Mouse (Mus musculus) left cerebral cortex, postnatal 36 days (tissue): ENCODE measurements around the gene Igsf9b. TPM values are rescaled to one million over a fixed set of nuclear protein-coding genes. Genes with fewer than 3 reads are reported as not detected.

Experiments used
- DNase-seq, 2 experiments: peaks; one replicate each; pipeline ENCODE4 v3.0.0; 2021 to 2022; ENCODE audit warnings: low spot score in 2 of 2, mixed read lengths in 1 of 2
- intact Hi-C: fragments of 180-260 bp; cut with DNase I; formaldehyde crosslinking; loops from one replicate; pipeline ENCODE4 v1.15.1; 2025
- total RNA-seq, 2 experiments: library from RNA; stranded (reverse); gene quantifications; 2 replicates each; pipeline ENCODE4 v1.2.3; 2021

Igsf9b gene
- total RNA-seq, 2 experiments from 2014 or later: 49.8 to 69.8 TPM

- intact Hi-C loops: loop anchor here (1.0 kb wide), 1 partner anchor 79 kb away; no protein-coding TSS in a partner anchor
- DNase-seq: peak in 1 of 2 experiments; percentile 45
Observed at GRCm38 (mm10) chr9:27287419-27287818, 11.6 kb upstream of the Igsf9b start.

- no peak for DNase-seq
- intact Hi-C loops: no loop called here
Observed at GRCm38 (mm10) chr9:27288442-27288841, 10.6 kb upstream of the Igsf9b start.

- intact Hi-C loops: no loop called here
- no peak for DNase-seq
Observed at GRCm38 (mm10) chr9:27289543-27290308, 9.3 kb upstream of the Igsf9b start.

GRCm38 (mm10) chr9:27294380-27294779 is 4.6 kb upstream of the Igsf9b start:
- intact Hi-C loops: no loop called here
- no peak for DNase-seq

- peak in 1 of 2 experiments; percentile 62 for DNase-seq
- intact Hi-C loops: loop anchor here (5.0 kb wide), 1 partner anchor 107 kb away; no protein-coding TSS in a partner anchor
Observed at GRCm38 (mm10) chr9:27299286-27300187, 533 bp downstream of the Igsf9b start.

GRCm38 (mm10) chr9:27300188-27300691 is 1.2 kb downstream of the Igsf9b start:
- DNase-seq: peak in 1 of 2 experiments; percentile 49
- intact Hi-C loops: no loop called here

GRCm38 (mm10) chr9:27300698-27301097 is 1.7 kb downstream of the Igsf9b start:
- intact Hi-C loops: no loop called here

GRCm38 (mm10) chr9:27301486-27301885 is 2.5 kb downstream of the Igsf9b start:
- intact Hi-C loops: no loop called here
- DNase-seq: peak in 1 of 2 experiments; percentile 18

More at GRCm38 (mm10) chr9:27300698-27301097, 1.7 kb downstream of the Igsf9b start:
- peak in 1 of 2 experiments; percentile 25 for DNase-seq

- peak in 1 of 2 experiments; percentile 57 for DNase-seq
- intact Hi-C loops: no loop called here
Observed at GRCm38 (mm10) chr9:27302291-27302690, 3.3 kb downstream of the Igsf9b start.

- peak in 1 of 2 experiments; percentile 25 for DNase-seq
- intact Hi-C loops: no loop called here
Observed at GRCm38 (mm10) chr9:27303571-27304484, 4.8 kb downstream of the Igsf9b start.

GRCm38 (mm10) chr9:27304485-27305102 is 5.6 kb downstream of the Igsf9b start:
- intact Hi-C loops: no loop called here
- peak in 1 of 2 experiments; percentile 57 for DNase-seq

GRCm38 (mm10) chr9:27305502-27305901 is 6.5 kb downstream of the Igsf9b start:
- DNase-seq: no peak
- intact Hi-C loops: no loop called here

- intact Hi-C loops: no loop called here
- DNase-seq: no peak
Observed at GRCm38 (mm10) chr9:27306642-27307041, 7.6 kb downstream of the Igsf9b start.

GRCm38 (mm10) chr9:27307265-27307664 is 8.3 kb downstream of the Igsf9b start:
- DNase-seq: peak in 1 of 2 experiments; percentile 66
- intact Hi-C loops: no loop called here

GRCm38 (mm10) chr9:27308045-27308444 is 9.0 kb downstream of the Igsf9b start:
- intact Hi-C loops: no loop called here
- DNase-seq: no peak

- intact Hi-C loops: no loop called here
- peak in 1 of 2 experiments; percentile 65 for DNase-seq
Observed at GRCm38 (mm10) chr9:27308561-27308960, 9.6 kb downstream of the Igsf9b start.

GRCm38 (mm10) chr9:27310005-27310404 is 11.0 kb downstream of the Igsf9b start:
- DNase-seq: no peak
- intact Hi-C loops: no loop called here

GRCm38 (mm10) chr9:27313427-27313826 is 14.4 kb downstream of the Igsf9b start:
- no peak for DNase-seq
- intact Hi-C loops: no loop called here

- intact Hi-C loops: no loop called here
- no peak for DNase-seq
Observed at GRCm38 (mm10) chr9:27321267-27321666, 22.3 kb downstream of the Igsf9b start.
